Mouse (Mus musculus) liver, embryonic 11.5 days (tissue): ENCODE data around the gene Gipc1. TPM values are rescaled to one million over a fixed set of nuclear protein-coding genes. Genes with fewer than 3 reads are reported as not detected.
A peak's percentile ranks its signal among the peaks of the same experiment; 100 is the strongest.

Experiments
- ATAC-seq: fragments of 200-750 bp; cut with Nextera tagmentation; replicated peaks from 2 replicates; pipeline ENCODE4 v1.8.0; 2017; ENCODE audit warnings: moderate number of reproducible peaks, mild to moderate bottlenecking, moderate TSS enrichment, moderate library complexity; ENCODE audit not compliant: low FRiP score
- DNase-seq: peaks from one replicate; pipeline ENCODE4 v3.0.0-alpha.2; 2017; ENCODE audit warnings: low spot score
- H3K27ac ChIP-seq: fragments of 300-500 bp; sonication (generic); 2 replicates; pipeline ENCODE4 v1.5.1; 2014; ENCODE audit warnings: mild to moderate bottlenecking, low read depth, low read length, control low read depth
- H3K27me3 ChIP-seq: fragments of 300-500 bp; sonication (generic); replicated peaks from 2 replicates; pipeline ENCODE4 v1.6.1; 2014; ENCODE audit warnings: low read length, mixed read lengths; ENCODE audit not compliant: control insufficient read depth, insufficient read depth
- H3K36me3 ChIP-seq: fragments of 300-500 bp; sonication (generic); 2 replicates; pipeline ENCODE4 v1.6.1; 2014; ENCODE audit warnings: mild to moderate bottlenecking, low read length, moderate library complexity, mixed read lengths; ENCODE audit not compliant: control insufficient read depth, insufficient read depth
- H3K4me1 ChIP-seq: fragments of 300-500 bp; sonication (generic); replicated peaks from 2 replicates; pipeline ENCODE4 v1.6.1; 2014; ENCODE audit warnings: low read length, mixed read lengths; ENCODE audit not compliant: control insufficient read depth, insufficient read depth
- H3K4me2 ChIP-seq: fragments of 300-500 bp; sonication (generic); 2 replicates; pipeline ENCODE4 v1.6.1; 2014; ENCODE audit warnings: mild to moderate bottlenecking, control low read depth, moderate library complexity
- H3K4me3 ChIP-seq: fragments of 300-500 bp; sonication (generic); 2 replicates; pipeline ENCODE4 v1.5.1; 2014; ENCODE audit warnings: low read depth, low read length, control low read depth
- H3K9ac ChIP-seq: fragments of 300-500 bp; sonication (generic); 2 replicates; pipeline ENCODE4 v1.6.1; 2014; ENCODE audit warnings: low read depth, low read length, control low read depth
- H3K9me3 ChIP-seq: fragments of 300-500 bp; sonication (generic); 2 replicates; pipeline ENCODE4 v1.6.1; 2016; ENCODE audit warnings: low read length, inconsistent platforms, mixed read lengths; ENCODE audit not compliant: control insufficient read depth
- WGBS: fragments of 180-500 bp; shearing (Covaris S2); extraction: QIAGEN DNeasy Blood & Tissue Kit; methylation state at CpG from one replicate; pipeline ENCODE4 v1.1.7; 2014; 5-methylcytosine and 5-hydroxymethylcytosine counted together
- polyA plus RNA-seq: library from polyadenylated mRNA; unstranded; fragments of >200 nt; fragmentation: Nextera tagmentation; extraction: Ambion mirVana; gene quantifications from 2 replicates; pipeline ENCODE4 v1.2.1, GENCODE M21; 2014

Gene Gipc1
- 113 and 114 TPM in 2 replicates for polyA plus RNA-seq

DNA sequence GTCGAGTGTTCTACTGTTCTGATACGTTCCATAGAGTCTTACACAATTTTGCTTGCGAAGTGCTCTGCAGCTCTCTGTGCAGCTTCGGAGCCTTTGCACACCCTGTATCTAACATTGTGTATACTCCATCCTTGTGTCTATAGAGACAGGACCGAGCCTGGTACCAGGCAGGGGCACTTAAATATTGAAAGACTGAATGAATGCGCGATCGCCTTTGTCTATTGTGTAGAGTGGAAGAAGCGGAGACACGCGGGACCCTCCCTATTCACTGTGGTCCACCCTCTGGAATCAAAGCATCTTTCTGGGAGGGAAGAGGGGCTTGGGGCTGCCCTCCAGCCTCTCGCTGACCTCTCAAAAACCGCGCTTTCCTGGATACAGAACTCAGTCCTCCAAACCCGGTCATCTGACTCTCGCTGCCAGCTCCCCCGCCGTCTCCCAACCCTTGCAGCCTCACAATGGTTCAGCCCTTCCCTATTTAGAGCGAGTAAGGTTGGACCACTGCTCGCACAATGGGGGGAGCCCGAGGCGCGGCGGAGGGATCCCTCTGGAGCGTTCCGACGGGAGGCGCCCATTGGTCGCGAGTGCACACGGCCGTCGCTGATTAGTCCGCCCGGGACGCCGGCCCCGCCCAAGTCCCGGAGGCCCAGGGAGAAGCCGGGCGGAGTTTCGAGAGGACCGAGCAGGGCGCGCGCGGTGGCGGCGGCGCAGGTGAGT lies at the start of gene Gipc1:
Gene Gipc1, plus strand, starts transcription at position 648 of the 714 bp plus-strand sequence.
- Histone ChIP-seq H3K4me1 (peaks cover 20% of the 10 kb centered on the region), H3K9ac (peak within 1 kb of the TSS; percentile 91), H3K27ac (peak within 1 kb of the TSS; percentile 78), H3K36me3 (peaks cover 2% of the 10 kb centered on the region), H3K9me3 (no peaks in the 10 kb centered on the region), H3K27me3 (no peaks in the 10 kb centered on the region), H3K4me2 (peak within 1 kb of the TSS; percentile 99), H3K4me3 (peak within 1 kb of the TSS; percentile 92)
- ATAC-seq (peak; percentile 93), DNase-seq (peak; percentile 93)
- WGBS: 5% methylated on average over 50 of the region's 50 CpGs

DNA sequence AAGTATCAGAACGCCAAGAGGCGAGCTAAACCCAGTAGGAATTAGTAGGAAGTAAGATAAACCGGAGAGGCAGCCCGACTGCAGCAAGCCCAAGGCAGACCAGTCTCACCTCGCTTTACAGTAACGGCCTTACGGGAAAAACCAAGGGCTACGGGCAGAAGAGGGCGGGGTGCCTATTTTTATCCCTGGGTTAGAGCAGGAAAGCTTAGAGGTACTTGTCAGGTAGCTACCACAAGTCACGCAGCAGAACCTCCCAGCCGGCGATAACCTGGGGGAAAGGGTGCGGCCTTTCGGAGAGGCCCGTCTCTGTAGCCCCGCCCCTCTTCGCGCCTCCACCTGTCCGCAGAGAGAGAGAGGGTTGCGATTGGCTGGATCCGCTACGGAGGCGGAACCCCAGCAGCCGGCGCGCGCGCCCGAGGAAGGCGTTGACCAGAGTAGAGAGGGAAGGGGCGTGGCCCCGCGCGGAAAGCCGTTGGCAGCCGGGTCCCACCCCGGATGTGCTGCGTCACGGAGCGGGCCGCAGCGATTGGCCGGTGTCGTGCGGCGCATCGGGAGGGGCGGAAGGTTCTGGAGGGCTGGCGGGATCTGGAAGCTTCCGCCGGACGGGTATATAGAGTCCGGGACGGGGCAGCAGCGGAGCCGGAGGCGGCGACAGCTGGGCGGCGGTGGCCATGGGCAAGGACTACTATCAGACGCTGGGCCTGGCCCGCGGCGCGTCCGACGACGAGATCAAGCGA lies 44.6 kb upstream of the Gipc1 start, which contains the start of the genes Tecr and Dnajb1:
Gene Tecr, minus strand, starts transcription at position 311 of the 737 bp plus-strand sequence.
Gene Dnajb1, plus strand, starts transcription at position 533 of the 737 bp plus-strand sequence.
- Histone ChIP-seq H3K27ac (peak within 1 kb of the TSS; percentile 98), H3K9ac (peak within 1 kb of the TSS; percentile 96), H3K27me3 (no peaks in the 10 kb centered on the region), H3K4me3 (peak within 1 kb of the TSS; percentile 84), H3K4me2 (peak within 1 kb of the TSS; percentile 94), H3K36me3 (peaks cover 26% of the 10 kb centered on the region; the same call in 1 of the 2 replicates), H3K4me1 (peaks cover 21% of the 10 kb centered on the region), H3K9me3 (no peaks in the 10 kb centered on the region)
- ATAC-seq: peak; percentile 92
- under 1% methylated on average over 68 of the region's 69 CpGs for WGBS
- DNase-seq: peak; percentile 100

DNA sequence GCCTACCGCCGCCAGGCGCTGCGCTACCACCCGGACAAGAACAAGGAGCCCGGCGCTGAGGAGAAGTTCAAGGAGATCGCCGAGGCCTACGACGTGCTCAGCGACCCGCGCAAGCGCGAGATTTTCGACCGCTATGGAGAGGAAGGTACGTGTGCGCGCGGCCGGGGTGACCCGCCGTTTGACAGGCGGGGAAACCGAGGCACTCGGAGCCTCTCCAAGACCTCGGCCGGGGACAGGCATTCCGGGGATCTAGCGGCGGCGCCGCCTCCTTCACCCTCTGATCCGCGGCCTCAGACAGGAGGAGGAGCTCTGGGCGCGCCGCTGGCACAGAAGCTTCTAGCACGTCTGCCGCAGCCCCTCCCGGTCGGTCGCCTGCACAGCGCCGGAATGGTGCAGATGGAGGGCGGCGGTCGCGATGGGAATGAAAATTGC lies 44.1 kb upstream of the Gipc1 start:
- peak overlapping the region; percentile 84 for H3K4me3 ChIP-seq
- H3K27ac ChIP-seq: peak overlapping the region; percentile 98
- peaks cover 26% of the 10 kb centered on the region; the same call in 1 of the 2 replicates for H3K36me3 ChIP-seq
- no peaks in the 10 kb centered on the region for H3K9me3 ChIP-seq
- DNase-seq (peak; percentile 81), ATAC-seq (peak; percentile 78)
- peak overlapping the region; percentile 96 for H3K9ac ChIP-seq
- H3K4me1 ChIP-seq: peaks cover 21% of the 10 kb centered on the region
- WGBS: under 1% methylated on average over 51 of the region's 51 CpGs
- peak overlapping the region; percentile 94 for H3K4me2 ChIP-seq
- H3K27me3 ChIP-seq: no peaks in the 10 kb centered on the region

DNA sequence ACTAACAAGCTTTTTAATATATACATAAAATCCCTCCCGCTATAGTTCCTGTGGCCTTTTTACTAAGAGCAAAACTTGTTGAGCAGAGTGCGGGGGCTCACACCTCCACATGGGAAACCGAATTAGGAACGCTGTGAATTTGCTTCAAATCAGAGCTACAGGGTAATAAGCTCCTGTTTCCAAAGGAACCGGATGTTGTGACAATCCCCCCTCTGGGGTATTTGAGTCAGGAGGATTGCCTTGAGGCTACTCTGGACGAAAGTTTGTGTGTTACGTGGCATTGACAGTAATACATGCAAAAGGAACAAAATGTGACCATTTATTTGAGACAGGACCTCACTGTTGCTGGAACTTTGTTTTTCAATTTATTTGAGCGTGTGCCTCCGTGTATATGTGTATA lies 43.4 kb upstream of the Gipc1 start:
- WGBS: 27% methylated on average over 9 of the region's 9 CpGs
- no peaks in the 10 kb centered on the region for H3K9me3 ChIP-seq
- H3K4me3 ChIP-seq: peak overlapping the region; percentile 84
- H3K4me2 ChIP-seq: peak overlapping the region; percentile 94
- ATAC-seq (no peak), DNase-seq (no peak)
- H3K27me3 ChIP-seq: no peaks in the 10 kb centered on the region
- H3K9ac ChIP-seq: peak overlapping the region; percentile 96
- H3K36me3 ChIP-seq: peaks cover 31% of the 10 kb centered on the region; the same call in 1 of the 2 replicates
- H3K27ac ChIP-seq: peak overlapping the region; percentile 98
- peaks cover 21% of the 10 kb centered on the region for H3K4me1 ChIP-seq

DNA sequence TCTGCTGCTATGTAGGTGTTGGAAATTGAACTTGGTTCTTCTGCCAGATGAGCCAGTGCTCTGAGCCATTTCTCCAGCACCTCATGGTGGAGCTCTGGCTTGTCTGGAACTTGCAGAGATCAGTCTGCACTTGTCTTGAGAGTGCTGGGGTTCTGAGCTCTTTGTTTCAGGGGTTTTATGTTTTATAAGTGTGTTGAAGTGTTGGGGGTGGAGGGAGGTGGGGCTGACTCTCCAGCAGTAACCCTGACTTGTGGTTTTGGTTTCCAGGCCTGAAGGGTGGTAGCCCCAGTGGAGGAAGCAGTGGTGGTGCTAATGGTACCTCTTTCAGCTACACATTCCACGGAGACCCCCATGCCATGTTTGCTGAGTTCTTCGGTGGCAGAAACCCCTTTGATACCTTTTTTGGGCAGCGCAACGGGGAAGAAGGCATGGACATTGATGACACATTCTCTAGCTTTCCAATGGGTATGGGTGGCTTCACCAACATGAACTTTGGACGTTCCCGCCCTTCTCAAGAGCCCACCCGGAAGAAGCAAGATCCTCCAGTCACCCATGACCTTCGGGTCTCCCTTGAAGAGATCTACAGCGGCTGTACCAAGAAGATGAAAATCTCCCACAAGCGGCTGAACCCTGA lies 42.8 kb upstream of the Gipc1 start:
- DNase-seq (no peak), ATAC-seq (no peak)
- peaks cover 21% of the 10 kb centered on the region for H3K4me1 ChIP-seq
- no peaks in the 10 kb centered on the region for H3K9me3 ChIP-seq
- peak overlapping the region; percentile 94 for H3K4me2 ChIP-seq
- peaks cover 31% of the 10 kb centered on the region; the same call in 1 of the 2 replicates for H3K36me3 ChIP-seq
- H3K4me3 ChIP-seq: peak overlapping the region; percentile 84
- no peak overlapping the region for H3K27ac ChIP-seq
- H3K9ac ChIP-seq: peak overlapping the region; percentile 96
- H3K27me3 ChIP-seq: no peaks in the 10 kb centered on the region
- 84% methylated on average over 10 of the region's 10 CpGs for WGBS

DNA sequence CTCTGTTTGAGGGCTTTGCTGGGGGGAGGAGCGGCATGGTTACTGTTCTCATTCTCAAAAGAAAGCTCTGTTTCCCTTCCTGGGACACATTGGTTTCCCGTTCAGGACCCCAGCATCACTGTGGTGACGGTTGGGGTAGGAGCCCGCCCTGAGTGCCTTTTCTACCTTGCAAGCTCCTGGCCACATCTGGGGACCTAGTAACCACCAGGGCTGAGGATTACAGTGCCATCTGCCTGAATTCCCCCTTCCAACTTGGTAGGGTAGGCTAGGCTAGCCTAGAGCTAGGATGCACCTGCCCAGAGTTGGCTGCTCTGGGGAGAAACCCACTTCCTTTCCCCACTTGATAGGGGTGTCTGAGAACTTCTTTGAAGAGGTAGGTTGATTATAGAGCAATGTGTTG lies 40.6 kb upstream of the Gipc1 start:
- WGBS: 93% methylated on average over 4 of the region's 4 CpGs
- Histone ChIP-seq H3K27ac (no peak overlapping the region), H3K4me2 (no peak overlapping the region), H3K4me1 (peaks cover 17% of the 10 kb centered on the region), H3K9me3 (no peaks in the 10 kb centered on the region), H3K27me3 (no peaks in the 10 kb centered on the region), H3K9ac (no peak overlapping the region), H3K36me3 (peaks cover 31% of the 10 kb centered on the region; the same call in 1 of the 2 replicates), H3K4me3 (no peak overlapping the region)
- no peak for DNase-seq
- no peak for ATAC-seq

DNA sequence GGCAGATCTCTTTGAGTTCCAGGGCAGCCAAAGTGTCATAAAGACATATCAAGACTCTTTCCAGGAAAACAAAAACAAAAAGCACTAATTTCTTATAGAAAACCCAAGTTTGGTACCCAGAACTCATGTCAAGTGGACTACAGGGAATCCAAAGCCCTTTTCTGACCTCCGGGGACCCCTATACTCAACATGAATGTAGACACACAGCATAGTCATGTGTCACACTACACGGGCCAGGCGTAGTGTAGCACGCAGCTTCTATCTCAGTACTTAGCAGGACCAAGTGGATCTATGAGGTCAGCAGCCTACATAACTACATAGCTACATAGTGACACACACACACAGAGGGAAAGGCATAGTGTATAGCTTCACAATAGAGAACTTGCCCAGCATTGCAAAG lies 38.8 kb upstream of the Gipc1 start:
- no peak for ATAC-seq
- Histone ChIP-seq H3K4me3 (no peak overlapping the region), H3K27me3 (no peaks in the 10 kb centered on the region), H3K27ac (no peak overlapping the region), H3K9me3 (no peaks in the 10 kb centered on the region), H3K4me2 (no peak overlapping the region), H3K9ac (no peak overlapping the region), H3K4me1 (peaks cover 13% of the 10 kb centered on the region), H3K36me3 (peaks cover 31% of the 10 kb centered on the region; the same call in 1 of the 2 replicates)
- DNase-seq: no peak
- WGBS: 94% methylated on average over 4 of the region's 4 CpGs

DNA sequence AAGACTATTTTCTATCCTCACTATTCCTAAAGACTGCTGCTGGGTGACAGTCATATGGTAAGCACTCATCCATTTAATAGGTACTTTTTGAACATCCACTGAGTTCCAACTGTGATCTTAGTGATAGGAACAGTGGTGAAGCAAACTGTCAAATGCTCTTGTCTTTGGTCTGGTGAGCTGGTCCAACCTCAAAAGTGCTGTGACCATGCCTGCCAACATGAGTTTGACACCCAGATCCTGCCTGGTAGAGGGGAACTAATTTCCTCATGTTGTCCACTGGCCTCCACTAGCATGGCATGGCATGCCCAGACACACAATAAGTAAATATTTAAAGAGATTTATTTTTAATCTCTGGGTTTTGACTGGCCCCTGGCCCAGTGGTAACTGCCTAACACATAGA lies 35.9 kb upstream of the Gipc1 start:
- Histone ChIP-seq H3K9ac (no peak overlapping the region), H3K4me1 (0 out of 2 replicates have a peak, but pooled peaks cover 1% of the 10 kb centered on the region), H3K27me3 (no peaks in the 10 kb centered on the region), H3K36me3 (peaks cover 15% of the 10 kb centered on the region; the same call in 1 of the 2 replicates), H3K4me3 (no peak overlapping the region), H3K9me3 (no peaks in the 10 kb centered on the region), H3K27ac (no peak overlapping the region), H3K4me2 (no peak overlapping the region)
- no peak for DNase-seq
- no peak for ATAC-seq
